Mouse (Mus musculus): ENCODE measurements around the gene Rec114. TPM values are rescaled to one million over a fixed set of nuclear protein-coding genes. Genes with fewer than 3 reads are reported as not detected.
A peak's percentile ranks its signal among the peaks of the same experiment; 100 is the strongest.

Rec114 gene
- polyA plus RNA-seq, 1 experiment from 2014 or later = 1.6 TPM

DNA sequence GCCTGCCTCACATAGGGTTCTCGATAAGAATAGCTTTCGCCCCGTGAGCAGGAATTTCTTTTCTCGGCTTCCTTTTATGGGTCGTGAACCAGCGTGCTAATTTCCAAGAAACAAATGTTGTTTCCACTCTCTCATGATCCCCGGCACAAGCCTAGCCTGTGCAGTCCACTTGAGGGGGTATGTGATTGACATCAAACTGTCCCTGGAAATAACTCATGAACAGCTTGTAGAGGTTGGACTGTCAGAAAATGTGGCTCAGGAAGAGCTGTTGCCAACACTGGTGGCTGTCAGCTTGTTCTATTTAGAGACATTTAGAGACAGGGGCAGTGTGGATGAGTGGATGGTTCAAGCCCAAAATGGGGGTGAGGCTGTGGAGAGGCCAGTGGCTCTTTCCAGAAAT, 15.0 kb upstream of the Rec114 start:
- no peak overlapping the region for H3K9ac ChIP-seq (replicated peaks; ENCODE audit: low read depth, low read length)

DNA sequence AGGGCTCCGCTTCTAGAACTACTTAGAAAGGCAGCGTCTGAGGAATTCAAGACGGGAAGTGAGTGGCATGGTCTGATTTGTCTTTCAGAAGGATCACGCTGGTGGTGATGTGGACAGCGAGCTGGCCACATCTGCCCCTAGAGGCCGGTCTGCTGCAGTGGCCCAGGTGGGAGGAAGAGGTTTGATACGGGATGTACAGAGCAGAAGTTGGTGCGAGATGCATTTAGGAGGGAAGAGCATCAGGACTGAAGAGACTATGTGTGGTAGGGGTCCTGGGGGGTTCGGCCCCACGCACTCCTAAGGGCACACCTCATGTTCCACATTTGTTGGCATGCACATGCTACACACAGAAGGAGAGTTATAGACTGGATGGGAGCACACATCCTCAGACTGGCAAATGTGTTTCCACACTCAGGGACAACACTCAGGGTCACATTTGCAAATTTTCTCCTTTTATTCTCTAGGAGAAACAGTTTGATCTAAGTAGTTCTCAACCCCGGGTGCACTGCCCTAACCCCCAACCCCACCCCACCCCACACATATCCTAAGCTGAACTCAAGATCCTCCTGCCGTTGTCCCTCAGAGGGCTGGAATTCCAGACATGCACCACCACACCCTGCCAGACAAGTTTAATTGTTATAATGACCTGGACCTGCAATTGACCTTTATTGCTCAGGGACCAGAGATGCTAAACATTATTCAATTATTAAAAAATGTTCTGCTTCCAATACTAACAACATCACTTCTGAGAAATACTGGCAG, 12.8 kb upstream of the Rec114 start:
- Histone ChIP-seq H3K36me3 (ENCODE audit: control insufficient read depth, insufficient read depth) (no peaks in the 10 kb centered on the region), H3K27ac (ENCODE audit: low read length) (no peak overlapping the region), H3K4me1 (replicated peaks; ENCODE audit: control insufficient read depth, insufficient read depth, low read length) (peaks cover 5% of the 10 kb centered on the region), H3K4me2 (ENCODE audit: low read length) (no peak overlapping the region), H3K9ac (replicated peaks; ENCODE audit: low read depth, low read length) (no peak overlapping the region), H3K9me3 (ENCODE audit: control insufficient read depth, low read length) (no peaks in the 10 kb centered on the region), H3K27me3 (replicated peaks; ENCODE audit: control insufficient read depth, insufficient read depth, low read length) (no peaks in the 10 kb centered on the region), H3K4me3 (replicated peaks; ENCODE audit: low read length) (no peak overlapping the region)
- WGBS = 81% methylated on average over 12 of the region's 12 CpGs
- no peak for ATAC-seq

More for the DNA sequence above, 15.0 kb upstream of the Rec114 start:
- Histone ChIP-seq H3K4me2 (ENCODE audit: low read length) (no peak overlapping the region), H3K9me3 (ENCODE audit: control insufficient read depth, low read length) (no peaks in the 10 kb centered on the region), H3K36me3 (ENCODE audit: control insufficient read depth, insufficient read depth) (no peaks in the 10 kb centered on the region), H3K27ac (ENCODE audit: low read length) (no peak overlapping the region), H3K4me1 (replicated peaks; ENCODE audit: control insufficient read depth, insufficient read depth, low read length) (peaks cover under 1% of the 10 kb centered on the region; the same call in 1 of the 2 replicates), H3K4me3 (replicated peaks; ENCODE audit: low read length) (no peak overlapping the region), H3K27me3 (replicated peaks; ENCODE audit: control insufficient read depth, insufficient read depth, low read length) (no peaks in the 10 kb centered on the region)
- 89% methylated on average over 7 of the region's 7 CpGs for WGBS
- ATAC-seq = no peak

DNA sequence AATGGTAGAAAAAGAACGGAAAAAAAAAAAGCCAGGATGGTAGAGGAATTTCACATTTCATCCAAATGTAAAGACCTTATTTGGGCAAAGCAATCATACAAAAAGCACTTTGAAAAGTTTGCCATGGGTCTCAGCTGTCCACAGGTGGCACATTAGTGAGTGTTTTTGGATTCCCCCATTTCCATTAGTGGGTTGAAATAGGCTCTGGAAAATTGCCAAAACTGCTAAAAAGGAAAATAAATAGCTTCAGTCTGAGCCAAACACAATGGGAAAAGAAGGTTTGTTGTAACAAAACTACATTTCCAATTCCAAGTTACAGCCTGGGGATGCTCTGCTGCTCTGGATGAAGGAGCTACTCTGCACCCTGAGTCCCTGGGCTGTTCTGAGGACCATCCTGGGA, 9.8 kb upstream of the Rec114 start:
- Histone ChIP-seq H3K9ac (replicated peaks; ENCODE audit: low read depth, low read length) (no peak overlapping the region), H3K4me2 (ENCODE audit: low read length) (no peak overlapping the region), H3K9me3 (ENCODE audit: control insufficient read depth, low read length) (no peaks in the 10 kb centered on the region), H3K36me3 (ENCODE audit: control insufficient read depth, insufficient read depth) (no peaks in the 10 kb centered on the region), H3K27ac (ENCODE audit: low read length) (no peak overlapping the region), H3K27me3 (replicated peaks; ENCODE audit: control insufficient read depth, insufficient read depth, low read length) (no peaks in the 10 kb centered on the region), H3K4me3 (replicated peaks; ENCODE audit: low read length) (no peak overlapping the region), H3K4me1 (replicated peaks; ENCODE audit: control insufficient read depth, insufficient read depth, low read length) (peaks cover 5% of the 10 kb centered on the region)
- no peak for ATAC-seq
- 37% methylated on average over 1 of the region's 1 CpGs for WGBS

DNA sequence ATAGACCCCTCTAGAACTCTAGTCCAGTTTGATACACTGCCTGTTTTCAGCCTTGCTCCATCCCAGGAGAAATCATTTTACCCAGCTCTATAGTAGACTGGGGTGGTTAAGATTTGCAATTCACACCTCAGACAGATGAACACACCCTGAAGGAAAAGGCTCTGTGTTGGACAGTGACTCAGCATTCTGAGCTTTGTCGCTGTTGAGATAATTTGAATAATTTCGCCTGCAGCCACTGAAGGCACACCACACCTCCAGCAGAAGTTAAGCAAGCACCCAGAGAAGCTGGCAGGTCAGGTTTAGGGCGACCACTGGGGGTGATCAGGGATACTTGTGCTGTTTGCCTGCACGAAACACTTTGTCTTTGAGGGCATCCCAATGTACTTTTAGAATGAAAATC, 4.4 kb upstream of the Rec114 start:
- ATAC-seq = no peak
- Histone ChIP-seq H3K9me3 (ENCODE audit: control insufficient read depth, low read length) (no peaks in the 10 kb centered on the region), H3K36me3 (ENCODE audit: control insufficient read depth, insufficient read depth) (no peaks in the 10 kb centered on the region), H3K27ac (ENCODE audit: low read length) (no peak overlapping the region), H3K9ac (replicated peaks; ENCODE audit: low read depth, low read length) (no peak overlapping the region), H3K4me1 (replicated peaks; ENCODE audit: control insufficient read depth, insufficient read depth, low read length) (peaks cover 8% of the 10 kb centered on the region), H3K27me3 (replicated peaks; ENCODE audit: control insufficient read depth, insufficient read depth, low read length) (no peaks in the 10 kb centered on the region), H3K4me3 (replicated peaks; ENCODE audit: low read length) (no peak overlapping the region), H3K4me2 (ENCODE audit: low read length) (no peak overlapping the region)
- 71% methylated on average over 4 of the region's 4 CpGs for WGBS

DNA sequence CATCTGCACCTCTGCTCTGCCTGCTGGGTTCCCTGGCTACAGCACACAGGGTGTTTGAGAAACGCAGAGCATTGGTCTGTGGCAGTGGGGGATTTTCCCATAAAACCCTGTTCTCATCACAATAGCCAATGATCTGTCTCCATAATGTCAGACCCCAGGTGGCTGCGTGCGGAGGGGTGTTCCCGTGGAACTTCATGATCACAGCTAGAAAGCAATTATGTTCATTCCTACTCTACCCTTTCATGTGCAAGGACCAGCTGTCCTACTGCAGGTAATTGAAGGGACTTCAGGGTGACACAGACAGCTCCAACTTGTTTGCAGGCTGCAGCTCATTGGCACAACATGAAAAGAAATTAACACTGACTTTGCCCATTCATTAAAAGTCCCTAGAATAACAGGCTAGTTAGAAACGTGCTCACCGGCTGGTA, 3.6 kb upstream of the Rec114 start:
- Histone ChIP-seq H3K4me1 (replicated peaks; ENCODE audit: control insufficient read depth, insufficient read depth, low read length) (peaks cover 7% of the 10 kb centered on the region), H3K9ac (replicated peaks; ENCODE audit: low read depth, low read length) (0 out of 2 replicates have a peak overlapping the region, but pooled peaks have one; percentile 32), H3K27ac (ENCODE audit: low read length) (no peak overlapping the region), H3K27me3 (replicated peaks; ENCODE audit: control insufficient read depth, insufficient read depth, low read length) (no peaks in the 10 kb centered on the region), H3K36me3 (ENCODE audit: control insufficient read depth, insufficient read depth) (no peaks in the 10 kb centered on the region), H3K9me3 (ENCODE audit: control insufficient read depth, low read length) (no peaks in the 10 kb centered on the region), H3K4me3 (replicated peaks; ENCODE audit: low read length) (no peak overlapping the region), H3K4me2 (ENCODE audit: low read length) (peak overlapping the region; percentile 19; the same call in 1 of the 2 replicates)
- ATAC-seq = peak; percentile 40
- WGBS = 7% methylated on average over 6 of the region's 6 CpGs

DNA sequence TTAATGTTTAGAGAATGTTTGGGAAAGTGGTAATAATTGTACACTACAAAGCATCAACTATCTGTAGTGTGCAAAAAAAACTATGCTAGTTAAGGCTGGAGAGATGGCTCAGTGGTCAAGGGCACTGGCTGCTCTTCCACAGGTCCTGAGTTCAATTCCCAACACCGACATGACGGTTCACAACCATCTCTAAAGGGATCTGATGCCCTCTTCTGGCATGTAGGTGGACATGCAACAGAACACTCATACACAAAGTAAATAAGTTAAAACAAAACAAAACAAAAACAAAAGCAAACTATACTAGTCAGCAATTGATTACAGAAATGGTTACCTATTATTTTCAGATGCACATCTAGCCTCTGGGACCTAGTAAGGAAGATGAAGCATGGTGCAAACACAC, 1.1 kb downstream of the Rec114 start:
- Histone ChIP-seq H3K9ac (replicated peaks; ENCODE audit: low read depth, low read length) (no peak overlapping the region), H3K4me3 (replicated peaks; ENCODE audit: low read length) (no peak overlapping the region), H3K27me3 (replicated peaks; ENCODE audit: control insufficient read depth, insufficient read depth, low read length) (no peaks in the 10 kb centered on the region), H3K36me3 (ENCODE audit: control insufficient read depth, insufficient read depth) (no peaks in the 10 kb centered on the region), H3K27ac (ENCODE audit: low read length) (no peak overlapping the region), H3K9me3 (ENCODE audit: control insufficient read depth, low read length) (no peaks in the 10 kb centered on the region), H3K4me2 (ENCODE audit: low read length) (no peak overlapping the region), H3K4me1 (replicated peaks; ENCODE audit: control insufficient read depth, insufficient read depth, low read length) (peaks cover 7% of the 10 kb centered on the region)
- 93% methylated on average over 2 of the region's 2 CpGs for WGBS
- ATAC-seq = no peak

DNA sequence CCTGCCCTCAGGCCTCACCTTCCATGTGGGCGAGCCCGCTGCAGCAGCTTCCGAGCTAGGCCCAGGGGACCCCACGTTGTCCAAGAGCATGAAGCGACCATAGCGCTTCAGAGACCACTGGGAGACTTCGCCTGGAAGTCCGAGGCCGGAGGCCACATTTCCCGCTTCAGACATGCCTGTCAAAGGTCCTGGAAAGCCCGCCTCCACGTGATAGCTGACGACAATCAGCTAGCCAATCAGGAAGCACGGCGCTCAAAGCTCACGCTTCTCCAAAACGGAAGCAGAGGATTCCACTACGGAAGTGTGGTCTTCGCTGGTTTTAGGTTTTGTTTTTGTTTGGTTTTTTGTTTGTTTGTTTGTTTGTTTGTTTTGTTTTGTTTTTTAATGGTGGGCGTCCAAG, 2.4 kb downstream of the Rec114 start:
- WGBS = 87% methylated on average over 20 of the region's 20 CpGs
- Histone ChIP-seq H3K4me3 (replicated peaks; ENCODE audit: low read length) (no peak overlapping the region), H3K36me3 (ENCODE audit: control insufficient read depth, insufficient read depth) (no peaks in the 10 kb centered on the region), H3K9me3 (ENCODE audit: control insufficient read depth, low read length) (no peaks in the 10 kb centered on the region), H3K4me2 (ENCODE audit: low read length) (no peak overlapping the region), H3K9ac (replicated peaks; ENCODE audit: low read depth, low read length) (no peak overlapping the region), H3K27ac (ENCODE audit: low read length) (no peak overlapping the region), H3K27me3 (replicated peaks; ENCODE audit: control insufficient read depth, insufficient read depth, low read length) (no peaks in the 10 kb centered on the region), H3K4me1 (replicated peaks; ENCODE audit: control insufficient read depth, insufficient read depth, low read length) (no peaks in the 10 kb centered on the region)
- ATAC-seq = no peak

DNA sequence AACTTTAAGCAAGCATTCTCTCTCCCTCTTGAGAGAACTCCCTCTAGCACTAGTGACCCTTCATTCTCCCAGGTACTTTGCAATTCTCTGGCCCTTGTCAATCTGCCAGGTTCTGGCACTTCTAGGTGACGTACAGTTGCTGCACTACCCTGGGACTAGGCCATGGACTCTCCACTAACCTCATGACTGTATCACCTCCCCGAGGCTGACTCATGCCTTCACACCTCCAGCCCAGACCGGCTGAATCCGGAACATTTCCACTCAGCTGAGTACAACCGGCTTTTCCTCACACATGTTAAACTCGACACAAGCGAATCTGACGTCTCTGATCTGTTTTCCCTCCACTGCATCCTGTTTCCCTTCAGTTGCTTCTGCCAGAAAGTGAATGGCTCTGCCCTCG, 4.0 kb downstream of the Rec114 start:
- H3K27ac ChIP-seq (ENCODE audit: low read length) = no peak overlapping the region
- H3K4me3 ChIP-seq (replicated peaks; ENCODE audit: low read length) = no peak overlapping the region
- H3K36me3 ChIP-seq (ENCODE audit: control insufficient read depth, insufficient read depth) = no peaks in the 10 kb centered on the region
- ATAC-seq = no peak
- no peak overlapping the region for H3K9ac ChIP-seq (replicated peaks; ENCODE audit: low read depth, low read length)
- no peaks in the 10 kb centered on the region for H3K9me3 ChIP-seq (ENCODE audit: control insufficient read depth, low read length)
- WGBS = 84% methylated on average over 9 of the region's 9 CpGs
- H3K4me1 ChIP-seq (replicated peaks; ENCODE audit: control insufficient read depth, insufficient read depth, low read length) = no peaks in the 10 kb centered on the region
- H3K4me2 ChIP-seq (ENCODE audit: low read length) = no peak overlapping the region
- H3K27me3 ChIP-seq (replicated peaks; ENCODE audit: control insufficient read depth, insufficient read depth, low read length) = no peaks in the 10 kb centered on the region

DNA sequence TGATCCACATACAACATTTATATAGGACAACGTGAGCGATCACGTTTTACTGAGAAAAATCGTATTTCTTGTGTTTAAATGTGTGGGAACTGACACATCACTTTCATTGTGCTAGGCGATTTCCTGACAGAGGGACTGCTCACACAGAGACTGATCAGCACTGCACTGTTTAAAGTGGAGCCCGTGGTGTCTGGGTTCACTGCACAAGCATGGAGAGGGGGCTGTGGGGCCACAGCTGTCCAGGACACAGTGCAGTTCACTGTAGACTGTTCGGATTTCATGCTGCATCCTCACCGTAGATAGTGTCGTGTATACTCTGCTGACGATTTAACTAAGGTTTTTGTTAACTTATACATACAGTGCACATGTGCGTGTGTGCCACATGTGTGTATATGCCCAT, 20.6 kb downstream of the Rec114 start:
- no peak overlapping the region for H3K4me3 ChIP-seq (replicated peaks; ENCODE audit: low read length)
- no peak overlapping the region for H3K4me2 ChIP-seq (ENCODE audit: low read length)
- no peak for ATAC-seq
- no peaks in the 10 kb centered on the region for H3K4me1 ChIP-seq (replicated peaks; ENCODE audit: control insufficient read depth, insufficient read depth, low read length)
- no peaks in the 10 kb centered on the region for H3K27me3 ChIP-seq (replicated peaks; ENCODE audit: control insufficient read depth, insufficient read depth, low read length)
- no peak overlapping the region for H3K27ac ChIP-seq (ENCODE audit: low read length)
- H3K9me3 ChIP-seq (ENCODE audit: control insufficient read depth, low read length) = no peaks in the 10 kb centered on the region
- H3K9ac ChIP-seq (replicated peaks; ENCODE audit: low read depth, low read length) = no peak overlapping the region
- WGBS = 89% methylated on average over 11 of the region's 11 CpGs
- no peaks in the 10 kb centered on the region for H3K36me3 ChIP-seq (ENCODE audit: control insufficient read depth, insufficient read depth)

DNA sequence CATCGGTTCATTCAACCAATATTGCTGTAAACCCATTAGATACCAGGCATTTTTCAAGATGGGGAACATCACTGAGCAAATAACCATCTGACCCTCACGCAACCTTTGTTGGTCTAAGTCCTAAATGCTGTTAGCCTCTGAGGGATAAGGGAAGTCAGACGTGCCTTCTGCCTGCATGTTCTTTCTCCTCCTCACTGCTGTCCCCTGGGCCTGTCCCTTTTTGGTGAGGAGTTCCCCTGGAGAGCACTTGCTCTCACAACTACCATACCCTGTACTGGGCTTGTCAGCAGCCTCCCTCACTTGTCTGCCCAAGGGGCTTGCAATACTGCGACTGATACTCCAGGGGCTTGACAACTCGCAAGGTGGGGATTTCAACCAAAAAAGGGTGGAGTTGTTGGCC, 21.6 kb downstream of the Rec114 start:
- Histone ChIP-seq H3K4me2 (ENCODE audit: low read length) (no peak overlapping the region), H3K27ac (ENCODE audit: low read length) (no peak overlapping the region), H3K4me1 (replicated peaks; ENCODE audit: control insufficient read depth, insufficient read depth, low read length) (no peaks in the 10 kb centered on the region), H3K36me3 (ENCODE audit: control insufficient read depth, insufficient read depth) (no peaks in the 10 kb centered on the region), H3K9ac (replicated peaks; ENCODE audit: low read depth, low read length) (no peak overlapping the region), H3K9me3 (ENCODE audit: control insufficient read depth, low read length) (no peaks in the 10 kb centered on the region), H3K4me3 (replicated peaks; ENCODE audit: low read length) (no peak overlapping the region), H3K27me3 (replicated peaks; ENCODE audit: control insufficient read depth, insufficient read depth, low read length) (no peaks in the 10 kb centered on the region)
- 87% methylated on average over 5 of the region's 5 CpGs for WGBS
- no peak for ATAC-seq
